Mouse (Mus musculus): Measurements from ENCODE around the gene Ccdc167. TPM values are rescaled to one million over a fixed set of nuclear protein-coding genes. Genes with fewer than 3 reads are reported as not detected.

Gene Ccdc167
- polyA plus RNA-seq, 1 experiment: 28.3 TPM

DNA sequence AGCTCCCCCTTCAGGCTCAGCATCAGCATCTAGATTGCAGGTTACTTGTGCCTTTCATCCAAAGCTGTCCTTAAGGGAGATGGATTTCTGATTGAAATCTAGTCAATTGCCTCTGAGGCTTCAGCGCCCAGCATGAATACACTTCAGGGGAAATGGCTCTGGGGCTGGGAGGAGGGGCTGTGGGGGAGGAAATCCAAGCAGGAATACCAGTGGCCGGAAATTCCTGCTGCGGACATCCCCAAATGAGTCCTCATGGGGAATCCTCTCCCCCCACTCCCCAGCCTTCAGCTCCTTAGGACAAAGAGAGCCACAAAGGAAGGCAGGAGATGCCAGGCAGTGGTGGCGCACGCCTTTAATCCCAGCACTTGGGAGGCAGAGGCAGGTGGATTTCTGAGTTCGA, 30.6 kb upstream of the Ccdc167 start:
- Histone ChIP-seq H3K4me1 (ENCODE audit: control insufficient read depth, insufficient read depth, low read length) (no peaks in the 10 kb centered on the region), H3K4me3 (replicated peaks; ENCODE audit: control insufficient read depth, low read depth, low read length) (no peak overlapping the region), H3K27ac (ENCODE audit: control insufficient read depth, insufficient read depth, low read depth, low read length, poor library complexity) (no peak overlapping the region)
- TF ChIP-seq CTCF (IDR thresholded peaks at IDR 0.05; ENCODE audit: control insufficient read depth, insufficient read depth, low read length) (no peak), POLR2A (IDR thresholded peaks at IDR 0.05; ENCODE audit: borderline replicate concordance, control insufficient read depth, low read depth, low read length) (no peak)
- 87% methylated on average over 6 of the region's 6 CpGs for WGBS

DNA sequence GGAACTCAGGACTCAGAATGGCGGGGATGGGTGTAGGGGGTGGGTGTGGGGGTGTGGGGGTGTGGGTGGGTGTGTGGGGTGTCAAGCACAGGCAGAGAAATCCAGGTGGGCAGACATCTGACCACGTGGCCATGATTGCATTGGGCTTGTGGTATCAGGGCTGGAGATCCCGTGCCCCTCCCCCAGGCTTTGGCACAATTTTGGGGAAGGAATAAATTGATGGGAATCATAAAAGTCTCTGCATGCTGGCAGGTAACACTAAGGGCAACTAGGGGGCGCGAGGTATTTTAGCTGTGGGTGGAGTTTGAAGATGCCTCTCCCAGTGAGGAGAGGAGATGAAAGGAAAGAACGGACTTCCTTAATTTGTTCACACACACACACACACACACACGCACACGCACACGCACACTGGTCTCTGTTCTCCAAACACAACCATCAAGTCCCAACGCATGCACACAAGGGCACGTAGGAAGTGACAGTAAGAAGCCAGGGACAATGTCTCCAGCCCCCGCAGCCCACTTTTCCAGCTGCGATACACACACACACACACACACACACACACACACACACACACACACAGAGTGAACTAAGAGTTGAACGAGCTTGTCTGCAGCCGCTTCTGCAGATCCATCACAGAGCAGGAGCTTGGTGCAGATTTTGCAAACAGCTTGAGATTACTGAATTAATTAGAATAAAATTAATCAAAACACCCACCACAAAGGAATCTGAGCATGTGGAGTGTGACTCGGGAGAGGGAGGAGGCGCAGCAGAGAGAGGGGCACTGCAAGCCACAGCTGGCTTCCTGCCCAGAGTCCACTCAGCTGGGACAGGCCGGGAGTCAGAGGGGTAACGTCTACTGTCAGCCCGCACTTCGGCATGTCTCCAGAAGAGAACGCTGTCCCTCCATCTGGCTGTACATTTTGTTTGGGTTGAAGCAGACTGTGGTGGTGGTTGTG, 21.3 kb upstream of the Ccdc167 start:
- Histone ChIP-seq H3K27ac (ENCODE audit: control insufficient read depth, insufficient read depth, low read depth, low read length, poor library complexity) (no peak overlapping the region), H3K4me3 (replicated peaks; ENCODE audit: control insufficient read depth, low read depth, low read length) (no peak overlapping the region), H3K4me1 (ENCODE audit: control insufficient read depth, insufficient read depth, low read length) (no peaks in the 10 kb centered on the region; the same call in 1 of the 2 replicates)
- WGBS: 9% methylated on average over 22 of the region's 22 CpGs
- TF ChIP-seq POLR2A (IDR thresholded peaks at IDR 0.05; ENCODE audit: borderline replicate concordance, control insufficient read depth, low read depth, low read length) (no peak), CTCF (IDR thresholded peaks at IDR 0.05; ENCODE audit: control insufficient read depth, insufficient read depth, low read length) (no peak)

DNA sequence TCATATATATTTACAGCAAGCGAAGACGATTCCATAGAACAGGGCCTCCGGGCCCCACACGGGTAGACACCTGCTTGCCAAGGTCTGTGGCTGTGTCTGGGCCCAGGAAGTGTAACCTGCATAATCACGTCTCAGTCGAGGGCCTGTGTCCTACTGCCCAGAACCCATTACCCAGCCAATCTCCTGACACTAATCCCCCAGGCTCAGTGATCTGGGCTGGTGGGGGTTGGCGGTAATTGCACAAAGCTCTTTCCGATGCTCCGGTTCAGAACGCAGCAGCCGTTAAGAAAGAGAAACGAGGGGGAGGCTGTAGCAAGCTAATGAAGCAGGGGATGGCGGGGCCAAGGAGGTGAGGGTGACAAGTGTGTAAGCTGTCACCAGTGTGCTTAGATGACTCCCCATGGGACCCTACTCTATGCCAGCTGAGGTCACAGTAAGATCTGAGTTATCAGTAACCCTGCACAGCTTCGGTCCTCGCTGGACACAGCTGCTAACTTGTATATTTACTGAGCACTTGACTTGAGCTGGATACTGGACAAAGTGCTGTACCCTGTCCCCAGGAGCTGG, 19.7 kb upstream of the Ccdc167 start:
- no peak for TF ChIP-seq POLR2A (IDR thresholded peaks at IDR 0.05; ENCODE audit: borderline replicate concordance, control insufficient read depth, low read depth, low read length)
- H3K4me1 ChIP-seq (ENCODE audit: control insufficient read depth, insufficient read depth, low read length): no peaks in the 10 kb centered on the region; the same call in 1 of the 2 replicates
- no peak overlapping the region for H3K27ac ChIP-seq (ENCODE audit: control insufficient read depth, insufficient read depth, low read depth, low read length, poor library complexity)
- 82% methylated on average over 15 of the region's 15 CpGs for WGBS
- no peak overlapping the region for H3K4me3 ChIP-seq (replicated peaks; ENCODE audit: control insufficient read depth, low read depth, low read length)

DNA sequence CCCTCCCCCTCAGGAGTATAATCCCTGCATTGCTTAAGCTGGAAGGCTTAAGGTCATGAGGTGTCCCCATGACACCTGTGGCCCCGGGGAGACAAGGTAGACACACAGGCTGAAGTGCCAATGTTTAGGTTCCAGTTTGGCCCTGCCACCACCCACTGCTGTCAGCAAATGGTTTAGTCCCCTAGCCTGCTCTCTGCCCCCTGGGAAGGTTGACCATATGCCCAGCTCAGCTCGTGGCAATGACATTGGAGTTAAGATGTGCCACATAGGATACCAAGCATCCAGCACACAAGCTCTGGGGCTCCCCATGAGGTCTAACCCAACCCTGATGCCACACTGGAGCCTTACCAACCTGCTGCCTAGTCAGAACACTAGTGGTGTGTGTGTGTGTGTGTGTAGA, 15.7 kb upstream of the Ccdc167 start:
- Histone ChIP-seq H3K4me1 (ENCODE audit: control insufficient read depth, insufficient read depth, low read length) (no peaks in the 10 kb centered on the region), H3K4me3 (replicated peaks; ENCODE audit: control insufficient read depth, low read depth, low read length) (no peak overlapping the region), H3K27ac (ENCODE audit: control insufficient read depth, insufficient read depth, low read depth, low read length, poor library complexity) (no peak overlapping the region)
- 74% methylated on average over 2 of the region's 2 CpGs for WGBS
- TF ChIP-seq POLR2A (IDR thresholded peaks at IDR 0.05; ENCODE audit: borderline replicate concordance, control insufficient read depth, low read depth, low read length) (no peak), CTCF (IDR thresholded peaks at IDR 0.05; ENCODE audit: control insufficient read depth, insufficient read depth, low read length) (no peak)

DNA sequence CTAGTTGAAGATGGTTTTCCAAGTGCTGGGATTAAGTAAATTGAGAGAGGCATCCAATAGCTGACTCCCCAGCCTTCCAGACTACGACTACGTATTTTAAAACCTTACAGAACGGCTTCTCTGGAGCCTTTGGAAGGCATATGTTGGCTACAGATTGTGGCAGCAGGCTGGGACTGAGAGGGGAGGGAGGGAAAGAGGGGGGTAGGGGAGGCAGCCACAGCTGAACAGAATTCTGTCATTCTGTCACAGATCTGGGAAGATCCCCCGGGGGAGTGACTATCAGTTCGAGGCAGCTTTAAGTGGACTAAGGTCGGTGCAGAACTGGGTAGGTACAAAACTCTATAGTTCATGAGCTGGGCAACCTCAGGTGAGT, 15.1 kb upstream of the Ccdc167 start:
- WGBS: 69% methylated on average over 6 of the region's 6 CpGs
- Histone ChIP-seq H3K4me1 (ENCODE audit: control insufficient read depth, insufficient read depth, low read length) (no peaks in the 10 kb centered on the region), H3K27ac (ENCODE audit: control insufficient read depth, insufficient read depth, low read depth, low read length, poor library complexity) (no peak overlapping the region), H3K4me3 (replicated peaks; ENCODE audit: control insufficient read depth, low read depth, low read length) (no peak overlapping the region)
- no peak for TF ChIP-seq POLR2A (IDR thresholded peaks at IDR 0.05; ENCODE audit: borderline replicate concordance, control insufficient read depth, low read depth, low read length)
- no peak for TF ChIP-seq CTCF (IDR thresholded peaks at IDR 0.05; ENCODE audit: control insufficient read depth, insufficient read depth, low read length)

DNA sequence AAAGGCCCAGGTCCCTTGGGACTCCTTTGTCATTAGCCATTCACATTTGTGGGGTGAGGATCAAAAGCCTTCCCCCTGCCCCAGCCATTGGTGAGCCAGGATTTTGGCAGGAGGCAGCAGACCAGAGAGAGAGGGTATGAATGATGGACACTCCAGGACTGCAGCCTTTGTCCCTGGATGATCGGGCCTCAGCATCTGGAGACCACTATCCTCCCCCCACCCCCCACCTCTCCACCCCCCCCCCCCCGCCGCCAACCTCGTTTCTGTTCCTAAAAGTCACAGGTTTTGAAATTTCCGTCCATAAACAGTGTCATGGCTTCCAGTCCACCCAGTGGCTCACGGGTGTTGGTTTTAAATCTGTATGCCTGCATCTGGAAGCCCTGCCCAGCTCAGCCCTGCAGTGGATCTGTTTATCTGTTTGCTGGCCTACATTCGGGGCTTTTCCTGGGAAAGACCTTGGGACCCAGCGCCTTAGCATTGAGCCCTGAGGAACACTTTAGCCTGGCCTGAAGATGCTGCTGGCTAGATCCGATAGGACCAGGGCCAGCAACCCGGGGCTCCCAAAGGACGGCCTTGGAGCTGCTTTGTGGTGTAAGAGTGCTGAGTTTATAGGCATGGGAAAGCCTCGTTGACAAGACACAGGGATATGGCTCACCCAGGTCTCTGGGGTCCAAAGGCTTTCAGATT, 14.6 kb upstream of the Ccdc167 start:
- Histone ChIP-seq H3K4me1 (ENCODE audit: control insufficient read depth, insufficient read depth, low read length) (no peaks in the 10 kb centered on the region), H3K27ac (ENCODE audit: control insufficient read depth, insufficient read depth, low read depth, low read length, poor library complexity) (no peak overlapping the region), H3K4me3 (replicated peaks; ENCODE audit: control insufficient read depth, low read depth, low read length) (no peak overlapping the region)
- WGBS: 67% methylated on average over 12 of the region's 12 CpGs
- TF ChIP-seq POLR2A (IDR thresholded peaks at IDR 0.05; ENCODE audit: borderline replicate concordance, control insufficient read depth, low read depth, low read length): no peak

DNA sequence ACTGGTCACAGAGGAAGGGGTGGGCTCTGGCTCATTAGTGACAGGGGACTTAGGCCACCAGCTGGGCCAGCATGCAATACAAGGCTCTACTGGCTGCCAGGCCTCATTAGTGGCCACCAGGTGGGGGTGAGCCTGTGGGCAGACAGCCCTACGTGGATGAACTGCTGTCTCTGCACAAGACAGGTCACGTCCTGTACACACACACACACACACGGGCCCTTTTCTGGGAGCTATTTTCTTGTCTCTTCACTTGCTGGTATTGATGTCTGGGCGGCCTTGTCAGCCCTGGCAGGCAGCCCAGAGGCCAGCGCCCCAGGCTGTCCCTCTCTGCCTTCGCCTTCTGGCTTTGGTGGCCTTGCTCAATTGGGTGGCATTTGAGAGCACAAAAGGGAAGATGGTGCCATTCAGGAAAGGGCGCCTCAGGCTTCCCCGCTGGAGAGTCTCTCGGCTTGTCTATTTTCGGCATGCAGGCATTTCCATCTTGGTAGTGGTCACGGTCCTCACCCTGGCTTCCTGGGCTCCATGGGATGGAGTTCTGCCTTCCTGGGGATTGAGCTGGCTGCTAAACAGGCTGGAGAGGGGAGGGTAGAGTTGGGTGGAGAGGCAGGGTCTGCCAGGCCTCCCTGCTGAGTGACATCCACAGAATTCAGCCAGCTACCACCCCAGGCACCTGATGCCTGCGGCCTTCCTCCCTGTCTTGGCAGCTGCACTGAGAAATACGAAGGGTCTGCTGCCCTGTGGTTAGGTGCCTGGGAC, 13.8 kb upstream of the Ccdc167 start:
- H3K4me1 ChIP-seq (ENCODE audit: control insufficient read depth, insufficient read depth, low read length): no peaks in the 10 kb centered on the region
- TF ChIP-seq CTCF (IDR thresholded peaks at IDR 0.05; ENCODE audit: control insufficient read depth, insufficient read depth, low read length): no peak
- TF ChIP-seq POLR2A (IDR thresholded peaks at IDR 0.05; ENCODE audit: borderline replicate concordance, control insufficient read depth, low read depth, low read length): no peak
- WGBS: 55% methylated on average over 13 of the region's 13 CpGs
- no peak overlapping the region for H3K27ac ChIP-seq (ENCODE audit: control insufficient read depth, insufficient read depth, low read depth, low read length, poor library complexity)
- no peak overlapping the region for H3K4me3 ChIP-seq (replicated peaks; ENCODE audit: control insufficient read depth, low read depth, low read length)

DNA sequence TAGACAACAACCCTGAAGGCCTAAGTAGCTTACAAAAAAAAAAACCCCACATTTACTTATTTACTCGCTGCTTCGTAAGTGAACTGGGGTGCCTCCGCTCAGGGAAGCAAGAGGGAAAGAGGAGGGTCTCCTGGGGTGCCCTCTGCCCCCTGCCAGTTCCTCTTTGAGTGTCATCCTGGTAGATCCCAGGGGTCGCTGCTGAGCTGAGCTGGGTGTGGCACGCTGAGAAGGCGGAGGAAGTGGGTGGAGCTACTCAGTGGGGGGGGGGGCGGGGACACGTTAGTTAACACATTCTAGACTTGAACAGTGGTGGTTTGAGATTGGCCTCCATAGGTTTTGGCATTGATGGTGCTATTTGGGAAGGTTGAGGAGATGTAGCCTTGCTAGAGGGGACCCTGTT, 11.2 kb upstream of the Ccdc167 start:
- no peak overlapping the region for H3K27ac ChIP-seq (ENCODE audit: control insufficient read depth, insufficient read depth, low read depth, low read length, poor library complexity)
- no peaks in the 10 kb centered on the region for H3K4me1 ChIP-seq (ENCODE audit: control insufficient read depth, insufficient read depth, low read length)
- no peak overlapping the region for H3K4me3 ChIP-seq (replicated peaks; ENCODE audit: control insufficient read depth, low read depth, low read length)
- no peak for TF ChIP-seq POLR2A (IDR thresholded peaks at IDR 0.05; ENCODE audit: borderline replicate concordance, control insufficient read depth, low read depth, low read length)
- TF ChIP-seq CTCF (IDR thresholded peaks at IDR 0.05; ENCODE audit: control insufficient read depth, insufficient read depth, low read length): no peak
- whole genome bisulfite sequencing: 43% methylated on average over 8 of the region's 8 CpGs

Data from bone marrow, adult 2 months (tissue).